Mouse (Mus musculus) lung, postnatal 0 days (tissue): Measurements from ENCODE around the gene Thsd7b. TPM values are rescaled to one million over a fixed set of nuclear protein-coding genes. Genes with fewer than 3 reads are reported as not detected.
A peak's percentile ranks its signal among the peaks of the same experiment; 100 is the strongest.

ENCODE experiments used
- ATAC-seq: fragments of 200-750 bp; cut with Nextera tagmentation; 2 replicates; pipeline ENCODE4 v1.8.0; 2017; ENCODE audit warnings: moderate library complexity
- DNase-seq: peaks from one replicate; pipeline ENCODE4 v3.0.0-alpha.2; 2016; ENCODE audit warnings: low spot score
- H3K27ac ChIP-seq: fragments of 300-500 bp; sonication (generic); 2 replicates; pipeline ENCODE4 v1.5.1; 2014; ENCODE audit warnings: antibody characterized with exemption, mild to moderate bottlenecking, low read length, mixed read lengths
- H3K27me3 ChIP-seq: fragments of 300-500 bp; sonication (generic); replicated peaks from 2 replicates; pipeline ENCODE4 v1.6.1; 2014; ENCODE audit warnings: low read length, mixed read lengths; ENCODE audit not compliant: insufficient read depth
- H3K36me3 ChIP-seq: fragments of 300-500 bp; sonication (generic); 2 replicates; pipeline ENCODE4 v1.6.1; 2014; ENCODE audit warnings: low read length, mixed read lengths; ENCODE audit not compliant: insufficient read depth
- H3K4me1 ChIP-seq: fragments of 300-500 bp; sonication (generic); 2 replicates; pipeline ENCODE4 v1.6.1; 2014; ENCODE audit warnings: antibody characterized with exemption, low read depth, low read length, mixed read lengths; ENCODE audit not compliant: insufficient read depth
- H3K4me2 ChIP-seq: fragments of 300-500 bp; sonication (generic); replicated peaks from 2 replicates; pipeline ENCODE4 v1.6.1; 2014; ENCODE audit warnings: low read depth, mild to moderate bottlenecking, low read length, moderate library complexity, mixed read lengths
- H3K4me3 ChIP-seq: fragments of 300-500 bp; sonication (generic); 2 replicates; pipeline ENCODE4 v1.5.1; 2014; ENCODE audit warnings: low read depth, low read length
- H3K9ac ChIP-seq: fragments of 300-500 bp; sonication (generic); replicated peaks from 2 replicates; pipeline ENCODE4 v1.6.1; 2014; ENCODE audit warnings: low read depth, mild to moderate bottlenecking
- H3K9me3 ChIP-seq: fragments of 300-500 bp; sonication (generic); 2 replicates; pipeline ENCODE4 v1.6.1; 2016; ENCODE audit warnings: low read length, mixed read lengths
- CTCF ChIP-seq: IDR thresholded peaks from 2 replicates; pipeline ENCODE4 v1.5.1; 2016; ENCODE audit warnings: antibody characterized with exemption, mild to moderate bottlenecking
- EP300 ChIP-seq: IDR thresholded peaks from 2 replicates; pipeline ENCODE4 v1.6.1; 2016; ENCODE audit warnings: antibody characterized with exemption, mild to moderate bottlenecking, control low read depth
- WGBS: fragments of 180-500 bp; shearing (Covaris S2); extraction: QIAGEN DNeasy Blood & Tissue Kit; methylation state at CpG from one replicate; pipeline ENCODE4 v1.1.7; 2014; 5-methylcytosine and 5-hydroxymethylcytosine counted together
- polyA plus RNA-seq: library from polyadenylated mRNA; unstranded; fragments of >200 nt; fragmentation: Nextera tagmentation; extraction: Ambion mirVana; gene quantifications from 2 replicates; pipeline ENCODE4 v1.2.1, GENCODE M21; 2015

Gene Thsd7b
- polyA plus RNA-seq, 1 experiment from 2014 or later, result 0.10 TPM

DNA sequence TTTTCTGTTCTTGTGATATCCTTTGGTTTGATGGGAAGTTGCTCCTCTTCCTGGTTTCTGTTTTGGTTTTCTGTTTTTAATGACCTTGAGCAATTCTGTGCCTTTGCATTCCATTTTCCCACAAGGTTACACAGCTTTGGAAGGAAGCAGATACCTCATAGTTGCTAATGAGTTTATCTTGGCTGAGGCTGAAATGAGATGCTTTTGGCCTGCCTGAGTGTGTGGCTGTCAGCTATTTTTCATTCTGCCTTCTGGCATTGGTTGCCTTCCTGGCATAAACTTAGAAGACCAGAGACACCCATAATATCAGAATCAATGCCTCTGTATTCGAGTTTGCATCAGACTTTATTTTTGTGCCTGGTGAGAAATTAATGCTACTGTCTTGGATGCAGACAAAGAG lies 614.8 kb downstream of the Thsd7b start:
- H3K9ac ChIP-seq, result no peak overlapping the region

DNA sequence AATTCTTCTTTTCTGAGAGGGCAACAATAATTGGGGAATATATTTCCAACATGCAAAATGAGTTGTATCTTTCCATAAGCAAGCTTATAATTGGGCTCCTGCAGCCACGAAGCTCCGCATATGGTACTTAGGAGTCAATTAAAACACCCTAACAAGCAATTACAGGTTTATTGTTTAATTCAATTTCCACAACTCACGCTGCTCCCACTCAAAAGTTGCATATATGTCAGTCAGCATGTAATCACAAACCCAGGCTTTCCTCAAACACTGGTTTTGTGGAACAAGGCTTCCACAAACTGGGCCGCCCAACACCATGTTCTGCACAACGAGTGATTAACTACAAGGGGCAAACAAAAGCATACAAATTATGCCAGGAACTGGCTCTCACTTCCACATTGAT lies 625.0 kb downstream of the Thsd7b start:
- Histone ChIP-seq H3K9me3 (no peaks in the 10 kb centered on the region), H3K9ac (no peak overlapping the region), H3K4me1 (no peaks in the 10 kb centered on the region), H3K27ac (no peak overlapping the region), H3K4me2 (no peak overlapping the region), H3K27me3 (no peaks in the 10 kb centered on the region), H3K36me3 (no peaks in the 10 kb centered on the region), H3K4me3 (no peak overlapping the region)
- ATAC-seq (no peak), DNase-seq (no peak)
- 81% methylated on average over 5 of the region's 5 CpGs for WGBS
- TF ChIP-seq CTCF (no peak), EP300 (no peak)

More for the DNA sequence above, 614.8 kb downstream of the Thsd7b start:
- no peak for ATAC-seq
- H3K27me3 ChIP-seq, result no peaks in the 10 kb centered on the region
- no peak overlapping the region for H3K27ac ChIP-seq
- no peaks in the 10 kb centered on the region for H3K4me1 ChIP-seq
- TF ChIP-seq EP300 (no peak), CTCF (no peak)
- H3K4me2 ChIP-seq, result no peak overlapping the region
- WGBS, result 41% methylated on average over 1 of the region's 1 CpGs
- H3K36me3 ChIP-seq, result no peaks in the 10 kb centered on the region
- no peak for DNase-seq
- no peaks in the 10 kb centered on the region for H3K9me3 ChIP-seq
- H3K4me3 ChIP-seq, result no peak overlapping the region

DNA sequence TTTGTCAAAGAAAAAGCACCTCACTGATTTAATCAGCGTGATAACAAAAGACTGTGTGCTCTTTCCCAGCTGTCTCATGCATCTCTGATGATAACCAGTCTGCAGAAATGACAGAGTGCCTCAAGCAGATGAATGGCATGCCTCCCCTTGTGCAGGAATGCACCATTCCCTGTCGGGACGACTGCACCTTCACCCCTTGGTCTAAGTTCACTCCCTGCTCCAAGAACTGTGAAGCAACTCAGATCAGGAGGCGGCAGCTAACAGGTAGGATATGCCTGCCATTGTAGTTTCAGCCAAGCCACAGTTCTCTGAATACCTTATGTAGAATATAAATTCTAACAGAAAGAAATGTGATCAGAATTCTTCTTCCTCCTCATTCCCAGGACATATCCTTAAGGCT lies 642.4 kb downstream of the Thsd7b start:
- no peak overlapping the region for H3K4me2 ChIP-seq
- no peak for TF ChIP-seq CTCF
- no peak for TF ChIP-seq EP300
- H3K4me3 ChIP-seq, result no peak overlapping the region
- H3K27me3 ChIP-seq, result no peaks in the 10 kb centered on the region
- no peak for DNase-seq
- no peaks in the 10 kb centered on the region for H3K9me3 ChIP-seq
- 46% methylated on average over 4 of the region's 4 CpGs for WGBS
- H3K36me3 ChIP-seq, result no peaks in the 10 kb centered on the region
- no peaks in the 10 kb centered on the region for H3K4me1 ChIP-seq
- H3K27ac ChIP-seq, result no peak overlapping the region
- no peak for ATAC-seq
- no peak overlapping the region for H3K9ac ChIP-seq

DNA sequence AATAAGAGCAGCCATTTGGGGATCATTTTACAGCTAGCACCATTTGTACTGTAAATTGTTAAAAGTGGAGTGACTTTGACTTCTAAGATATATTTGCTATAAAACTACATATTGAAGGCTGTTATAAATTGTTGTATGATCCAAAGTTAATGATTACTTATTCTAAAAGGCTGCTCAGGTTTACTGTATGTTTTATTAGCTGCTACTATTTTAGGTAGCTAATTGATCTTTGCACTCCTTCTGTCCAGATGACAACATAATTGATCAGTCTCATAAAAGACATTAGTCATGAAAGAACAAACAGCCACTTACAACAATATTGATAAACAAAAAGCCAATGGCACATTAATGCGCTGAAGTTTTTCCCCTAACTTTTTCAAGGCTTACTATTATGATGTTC lies 644.5 kb downstream of the Thsd7b start:
- no peak overlapping the region for H3K4me2 ChIP-seq
- TF ChIP-seq CTCF, result no peak
- no peak for TF ChIP-seq EP300
- no peaks in the 10 kb centered on the region for H3K4me1 ChIP-seq
- DNase-seq (no peak), ATAC-seq (no peak)
- no peaks in the 10 kb centered on the region for H3K36me3 ChIP-seq
- no peak overlapping the region for H3K9ac ChIP-seq
- 95% methylated on average over 1 of the region's 1 CpGs for WGBS
- no peaks in the 10 kb centered on the region for H3K27me3 ChIP-seq
- no peaks in the 10 kb centered on the region for H3K9me3 ChIP-seq
- H3K27ac ChIP-seq, result no peak overlapping the region
- H3K4me3 ChIP-seq, result no peak overlapping the region

DNA sequence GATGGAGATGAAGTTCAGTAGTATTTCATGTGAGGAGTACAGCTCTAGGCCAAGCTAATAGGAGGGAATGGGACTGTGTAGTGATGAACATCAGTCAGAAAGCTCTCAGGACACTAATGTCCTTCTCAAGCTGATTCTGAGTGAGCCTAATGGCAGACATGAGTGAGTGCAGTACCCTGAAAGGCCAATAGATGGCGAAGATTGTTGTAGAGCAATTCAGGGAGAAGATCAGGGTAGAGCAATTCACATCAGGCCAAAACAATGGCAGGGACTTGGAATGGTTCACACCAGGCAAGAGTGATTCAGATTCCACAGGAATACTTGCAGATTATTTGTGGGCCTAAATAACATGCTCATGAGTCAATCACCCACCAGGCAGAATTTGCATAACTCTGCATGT lies 646.3 kb downstream of the Thsd7b start:
- no peaks in the 10 kb centered on the region for H3K9me3 ChIP-seq
- H3K4me2 ChIP-seq, result no peak overlapping the region
- H3K27me3 ChIP-seq, result no peaks in the 10 kb centered on the region
- no peaks in the 10 kb centered on the region for H3K4me1 ChIP-seq
- ATAC-seq, result no peak
- TF ChIP-seq EP300, result no peak
- TF ChIP-seq CTCF, result peak; percentile 64
- WGBS, result 50% methylated on average over 1 of the region's 1 CpGs
- no peak overlapping the region for H3K4me3 ChIP-seq
- H3K27ac ChIP-seq, result no peak overlapping the region
- H3K9ac ChIP-seq, result no peak overlapping the region
- DNase-seq, result peak; percentile 9
- no peaks in the 10 kb centered on the region for H3K36me3 ChIP-seq

DNA sequence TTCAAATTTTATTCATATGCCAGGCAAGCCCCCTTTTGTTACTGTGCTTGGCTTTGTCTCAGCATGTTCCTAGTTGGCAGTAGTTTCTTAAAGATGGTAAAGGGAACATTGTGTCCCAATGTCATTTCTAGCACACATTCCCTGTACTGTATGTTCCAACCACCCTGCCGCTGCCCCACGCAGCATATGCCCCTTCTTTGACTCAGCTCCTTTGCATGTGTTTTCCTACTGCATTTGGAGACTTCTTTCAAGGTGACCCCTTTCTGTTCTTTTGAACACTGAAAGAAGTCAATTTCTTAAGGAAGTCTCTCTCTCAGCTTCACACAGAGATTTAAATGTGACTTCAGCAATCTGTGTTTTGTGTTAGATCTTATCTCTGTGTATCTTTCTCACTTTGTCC lies 657.9 kb downstream of the Thsd7b start:
- Histone ChIP-seq H3K36me3 (no peaks in the 10 kb centered on the region), H3K27ac (no peak overlapping the region), H3K4me1 (no peaks in the 10 kb centered on the region), H3K27me3 (no peaks in the 10 kb centered on the region), H3K9me3 (no peaks in the 10 kb centered on the region), H3K4me3 (no peak overlapping the region), H3K9ac (no peak overlapping the region), H3K4me2 (no peak overlapping the region)
- ATAC-seq (no peak), DNase-seq (no peak)
- WGBS, result 89% methylated on average over 2 of the region's 2 CpGs
- no peak for TF ChIP-seq CTCF
- TF ChIP-seq EP300, result no peak

DNA sequence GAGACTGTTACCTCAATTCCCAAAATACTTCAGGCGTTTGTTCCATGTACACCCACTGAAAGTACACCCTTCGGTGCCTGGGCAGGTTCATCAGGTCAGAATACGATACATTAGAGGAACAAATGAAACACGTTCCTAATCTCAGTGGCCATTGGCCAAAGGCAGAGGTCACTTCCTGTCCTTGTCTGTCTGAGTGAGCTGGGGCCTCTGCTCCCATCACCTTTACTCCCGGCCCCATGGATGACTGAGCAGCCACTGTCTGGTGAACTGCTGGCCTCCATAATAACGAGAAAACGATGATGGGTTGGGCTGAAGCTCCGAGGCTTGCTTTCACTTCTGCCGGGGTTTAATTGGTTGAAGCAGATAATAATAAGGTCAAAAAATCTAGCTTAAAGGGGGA lies 670.0 kb downstream of the Thsd7b start:
- DNase-seq (no peak), ATAC-seq (no peak)
- Histone ChIP-seq H3K9me3 (no peaks in the 10 kb centered on the region), H3K27ac (no peak overlapping the region), H3K27me3 (no peaks in the 10 kb centered on the region), H3K4me3 (no peak overlapping the region), H3K9ac (no peak overlapping the region), H3K4me1 (no peaks in the 10 kb centered on the region), H3K36me3 (no peaks in the 10 kb centered on the region), H3K4me2 (no peak overlapping the region)
- 56% methylated on average over 9 of the region's 9 CpGs for WGBS
- TF ChIP-seq CTCF (no peak), EP300 (no peak)
